Comparison of ENCODE assay signal across 10 mouse cellular contexts in the genomic region with DNA sequence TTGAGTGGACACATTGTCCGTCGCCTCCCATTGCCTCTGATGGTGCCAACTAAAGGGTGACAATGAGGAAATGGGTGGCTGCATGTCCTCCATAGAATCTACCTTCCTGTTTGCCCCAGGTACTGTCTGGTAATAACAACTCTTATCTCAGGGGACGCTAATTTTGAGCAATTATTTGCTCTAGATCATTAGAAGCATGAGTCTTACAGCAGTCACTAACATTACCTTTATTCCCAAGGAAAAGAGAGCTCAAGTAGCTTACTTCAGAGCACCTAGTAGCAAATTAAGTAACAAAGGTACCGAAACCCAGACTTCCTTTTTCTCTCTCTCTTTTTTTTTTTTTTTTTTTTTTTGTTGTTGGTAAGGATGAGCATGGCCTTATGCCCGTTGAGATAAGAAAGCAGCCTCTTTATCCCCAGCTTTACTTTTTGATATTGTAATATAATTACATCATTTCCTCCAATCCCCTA. TPM values are rescaled to one million over a fixed set of nuclear protein-coding genes. Genes with fewer than 3 reads are reported as not detected.
DNase-seq lines count a peak whose midpoint lies in the region; ATAC-seq lines count a peak whose summit lies in the region.
"Had no signal": no experiment of that assay in that cellular context is flagged by ENCODE, and none has a peak within 500 bp of the region (broad histone marks: within the 10 kb centered on the region; RNA-seq: fewer than 3 reads in every experiment).

No protein-coding gene starts in this region.

- no peaks in the 10 kb centered on the region for H3K9me3 ChIP-seq in lung, embryonic 16.5 days (ENCODE audit: control insufficient read depth, low read length)
- H3K9me3 ChIP-seq in forebrain, embryonic 11.5 days (ENCODE audit: control insufficient read depth, low read length): no peaks in the 10 kb centered on the region
- H3K9me3 ChIP-seq in liver, embryonic 12.5 days (replicated peaks): no peaks in the 10 kb centered on the region
- no peaks in the 10 kb centered on the region for H3K9me3 ChIP-seq in stomach, embryonic 14.5 days (ENCODE audit: control insufficient read depth, low read depth, low read length)

- peak overlapping the region; percentile 70 for H3K4me2 ChIP-seq in lung, embryonic 16.5 days (ENCODE audit: low read depth, low read length)
- H3K4me2 ChIP-seq in forebrain, embryonic 11.5 days (ENCODE audit: low read depth, low read length, severe bottlenecking): peak overlapping the region; percentile 94; the same call in 1 of the 2 replicates
- H3K4me2 ChIP-seq in liver, embryonic 12.5 days: peak overlapping the region; percentile 86
- peak overlapping the region; percentile 73 for H3K4me2 ChIP-seq in stomach, embryonic 14.5 days (replicated peaks; ENCODE audit: low read depth, low read length)

- H3K27me3 ChIP-seq in lung, embryonic 16.5 days (ENCODE audit: control insufficient read depth, insufficient read depth, low read depth, low read length): no peaks in the 10 kb centered on the region
- no peaks in the 10 kb centered on the region for H3K27me3 ChIP-seq in forebrain, embryonic 11.5 days (ENCODE audit: control insufficient read depth, insufficient read depth, low read length)
- peaks cover 29% of the 10 kb centered on the region for H3K27me3 ChIP-seq in liver, embryonic 12.5 days (replicated peaks)
- no peaks in the 10 kb centered on the region for H3K27me3 ChIP-seq in stomach, embryonic 14.5 days (ENCODE audit: control insufficient read depth, insufficient read depth, low read length)

- peak overlapping the region; percentile 79 for H3K4me3 ChIP-seq in lung, embryonic 16.5 days (ENCODE audit: low read length)
- H3K4me3 ChIP-seq in forebrain, embryonic 11.5 days (ENCODE audit: low read depth, low read length): peak overlapping the region; percentile 83
- H3K4me3 ChIP-seq in liver, embryonic 12.5 days: peak overlapping the region; percentile 81
- peak overlapping the region; percentile 86 for H3K4me3 ChIP-seq in stomach, embryonic 14.5 days (ENCODE audit: low read depth, low read length)

- ATAC-seq in lung, embryonic 16.5 days (ENCODE audit: low read depth): no peak
- ATAC-seq in forebrain, embryonic 11.5 days (replicated peaks; ENCODE audit: low FRiP score): no peak
- ATAC-seq in liver, embryonic 12.5 days: no peak
- ATAC-seq in stomach, embryonic 14.5 days (ENCODE audit: insufficient number of reproducible peaks, insufficient read depth, low FRiP score, low read depth): no peak

- no peak overlapping the region for H3K27ac ChIP-seq in lung, embryonic 16.5 days (ENCODE audit: low read length)
- no peak overlapping the region for H3K27ac ChIP-seq in forebrain, embryonic 11.5 days (ENCODE audit: low read depth, low read length)
- H3K27ac ChIP-seq in liver, embryonic 12.5 days: no peak overlapping the region
- H3K27ac ChIP-seq in stomach, embryonic 14.5 days (ENCODE audit: low read length): no peak overlapping the region

- H3K36me3 ChIP-seq in lung, embryonic 16.5 days (ENCODE audit: control insufficient read depth, insufficient read depth, low read length): no peaks in the 10 kb centered on the region
- H3K36me3 ChIP-seq in forebrain, embryonic 11.5 days (ENCODE audit: control insufficient read depth, insufficient read depth, low read length): no peaks in the 10 kb centered on the region
- H3K36me3 ChIP-seq in liver, embryonic 12.5 days: peaks cover 6% of the 10 kb centered on the region
- H3K36me3 ChIP-seq in stomach, embryonic 14.5 days (ENCODE audit: control insufficient read depth, insufficient read depth, low read length): no peaks in the 10 kb centered on the region

- peaks cover 33% of the 10 kb centered on the region for H3K4me1 ChIP-seq in lung, embryonic 16.5 days (replicated peaks; ENCODE audit: control insufficient read depth, insufficient read depth, low read length)
- peaks cover 21% of the 10 kb centered on the region for H3K4me1 ChIP-seq in forebrain, embryonic 11.5 days (replicated peaks; ENCODE audit: control insufficient read depth, insufficient read depth, low read length)
- H3K4me1 ChIP-seq in liver, embryonic 12.5 days: peaks cover 43% of the 10 kb centered on the region
- H3K4me1 ChIP-seq in stomach, embryonic 14.5 days (ENCODE audit: control insufficient read depth, insufficient read depth, low read length): peaks cover 19% of the 10 kb centered on the region

- 56% methylated on average over 5 of the region's 5 CpGs for WGBS in lung, embryonic 16.5 days
- 81% methylated on average over 5 of the region's 5 CpGs for WGBS in forebrain, embryonic 11.5 days
- 39% methylated on average over 5 of the region's 5 CpGs for WGBS in liver, embryonic 12.5 days (ENCODE audit: insufficient replicate concordance)
- WGBS in stomach, embryonic 14.5 days: 71% methylated on average over 5 of the region's 5 CpGs

- DNase-seq in lung, adult 18-20 months: no peak
- DNase-seq in forebrain, embryonic 11.5 days (ENCODE audit: low spot score): no peak
- DNase-seq in adrenal gland, postnatal 36 days: no peak
- no peak for DNase-seq in ovary, postnatal 14 days (ENCODE audit: low spot score)
- DNase-seq in adrenal gland, postnatal 14 days: no peak
- DNase-seq: cerebellum, postnatal 10 days had no signal

- H3K9ac ChIP-seq in lung, embryonic 16.5 days (ENCODE audit: low read length): peak overlapping the region; percentile 84
- peak overlapping the region; percentile 78; the same call in 1 of the 2 replicates for H3K9ac ChIP-seq in forebrain, embryonic 11.5 days (ENCODE audit: low read length)
- peak overlapping the region; percentile 88 for H3K9ac ChIP-seq in liver, embryonic 12.5 days
- H3K9ac ChIP-seq in stomach, embryonic 14.5 days (replicated peaks; ENCODE audit: low read depth, low read length): 0 out of 2 replicates have a peak overlapping the region, but pooled peaks have one; percentile 55

RNA-seq across cellular contexts. Expression of a gene that starts 1.2 kb away (rescaled TPM):
- polyA plus RNA-seq in lung, embryonic 16.5 days (2015; fragmentation: Nextera tagmentation; extraction: Ambion mirVana): 29.9 and 30.3 TPM in 2 replicates
- polyA plus RNA-seq in forebrain, embryonic 11.5 days (2014; fragmentation: Nextera tagmentation; extraction: Ambion mirVana): 40.9 and 43.8 TPM in 2 replicates
- 13.5 and 15.5 TPM in 2 replicates for polyA plus RNA-seq in liver, embryonic 12.5 days (2016; fragmentation: Nextera tagmentation; extraction: Ambion mirVana)
- polyA plus RNA-seq in stomach, embryonic 14.5 days (2014; fragmentation: Nextera tagmentation; extraction: Ambion mirVana): 37.1 and 38.2 TPM in 2 replicates
- 10 to 100 TPM; 37.8 to 44.3 TPM for total RNA-seq in adrenal gland, postnatal 36 days (2021)
- 36.1 and 36.2 TPM in 2 replicates for total RNA-seq in adrenal gland, postnatal 14 days (2021)

RNA-seq across cellular contexts. Expression of a gene that starts 16.0 kb away (rescaled TPM):
- polyA plus RNA-seq in lung, embryonic 16.5 days (2015; fragmentation: Nextera tagmentation; extraction: Ambion mirVana): not detected in 2 replicates
- polyA plus RNA-seq in forebrain, embryonic 11.5 days (2014; fragmentation: Nextera tagmentation; extraction: Ambion mirVana): 0.95 and 1.1 TPM in 2 replicates
- polyA plus RNA-seq in liver, embryonic 12.5 days (2016; fragmentation: Nextera tagmentation; extraction: Ambion mirVana): not detected in 2 replicates
- polyA plus RNA-seq in stomach, embryonic 14.5 days (2014; fragmentation: Nextera tagmentation; extraction: Ambion mirVana): not detected in 2 replicates
- under 1 TPM in 1 of 2 experiments, not detected in 1; 0.13 TPM for total RNA-seq in adrenal gland, postnatal 36 days (2021)
- total RNA-seq in adrenal gland, postnatal 14 days (2021): 0.41 TPM in 1 of 2 replicates, not detected in the other
- total RNA-seq: neutrophil, adult 5-6 weeks had no signal

RNA-seq across cellular contexts. Expression of a gene that starts 49.9 kb away (rescaled TPM):
- 26.3 and 27.4 TPM in 2 replicates for polyA plus RNA-seq in lung, embryonic 16.5 days (2015; fragmentation: Nextera tagmentation; extraction: Ambion mirVana)
- 32.3 and 34.8 TPM in 2 replicates for polyA plus RNA-seq in forebrain, embryonic 11.5 days (2014; fragmentation: Nextera tagmentation; extraction: Ambion mirVana)
- polyA plus RNA-seq in liver, embryonic 12.5 days (2016; fragmentation: Nextera tagmentation; extraction: Ambion mirVana): 17.6 and 18.0 TPM in 2 replicates
- 25.2 and 27.8 TPM in 2 replicates for polyA plus RNA-seq in stomach, embryonic 14.5 days (2014; fragmentation: Nextera tagmentation; extraction: Ambion mirVana)
- total RNA-seq in adrenal gland, postnatal 36 days (2021): 10 to 100 TPM; 15.9 to 17.4 TPM
- 14.6 and 17.9 TPM in 2 replicates for total RNA-seq in adrenal gland, postnatal 14 days (2021)

RNA-seq across cellular contexts. Expression of a gene that starts 51.0 kb away (rescaled TPM):
- 162 and 173 TPM in 2 replicates for polyA plus RNA-seq in lung, embryonic 16.5 days (2015; fragmentation: Nextera tagmentation; extraction: Ambion mirVana)
- 200 and 207 TPM in 2 replicates for polyA plus RNA-seq in forebrain, embryonic 11.5 days (2014; fragmentation: Nextera tagmentation; extraction: Ambion mirVana)
- 176 and 189 TPM in 2 replicates for polyA plus RNA-seq in liver, embryonic 12.5 days (2016; fragmentation: Nextera tagmentation; extraction: Ambion mirVana)
- polyA plus RNA-seq in stomach, embryonic 14.5 days (2014; fragmentation: Nextera tagmentation; extraction: Ambion mirVana): 134 and 138 TPM in 2 replicates
- 100 to 1,000 TPM; 148 to 182 TPM for total RNA-seq in adrenal gland, postnatal 36 days (2021)
- 126 and 130 TPM in 2 replicates for total RNA-seq in adrenal gland, postnatal 14 days (2021)
